Mouse (Mus musculus) neutrophil, adult 5-6 weeks (primary cell): ENCODE measurements around the gene Perp. TPM values are rescaled to one million over a fixed set of nuclear protein-coding genes. Genes with fewer than 3 reads are reported as not detected.

Experiments
- total RNA-seq: library from RNA; stranded (forward); fragments of 200-1000 nt; gene quantifications from 2 replicates; pipeline ENCODE4 v1.2.3, GENCODE M21; 2017

The Perp gene
- total RNA-seq, 1 experiment from 2014 or later = 1.2 TPM

Other genes starting within 250 kb of the Perp start
- 0.12 TPM in 1 of 2 replicates, not detected in the other for gene Arfgef3, start 101.1 kb upstream of the Perp start, total RNA-seq
- gene Gm4922, start 58.2 kb upstream of the Perp start, total RNA-seq = 0.12 TPM in 1 of 2 replicates, not detected in the other
- gene Tnfaip3, start 170.6 kb downstream of the Perp start, total RNA-seq = 75.9 and 93.0 TPM in 2 replicates